Mouse (Mus musculus) embryonic facial prominence, embryonic 10.5 days (tissue): ENCODE measurements around the gene Retreg1. TPM values are rescaled to one million over a fixed set of nuclear protein-coding genes. Genes with fewer than 3 reads are reported as not detected.

Experiments used
- DNase-seq: peaks from one replicate; pipeline ENCODE4 v3.0.0-alpha.2; 2017; ENCODE audit warnings: low spot score
- H3K27ac ChIP-seq: fragments of 300-500 bp; sonication (generic); replicated peaks from 2 replicates; pipeline ENCODE4 v1.5.1; 2016; ENCODE audit warnings: mild to moderate bottlenecking
- H3K27me3 ChIP-seq: fragments of 300-500 bp; sonication (generic); replicated peaks from 2 replicates; pipeline ENCODE4 v1.6.1; 2016; ENCODE audit warnings: low read depth, mild to moderate bottlenecking; ENCODE audit not compliant: poor library complexity, severe bottlenecking
- H3K36me3 ChIP-seq: fragments of 300-500 bp; sonication (generic); replicated peaks from 2 replicates; pipeline ENCODE4 v1.6.1; 2016; ENCODE audit warnings: mild to moderate bottlenecking, moderate library complexity
- H3K4me1 ChIP-seq: fragments of 300-500 bp; sonication (generic); 2 replicates; pipeline ENCODE4 v1.6.1; 2016
- H3K4me3 ChIP-seq: fragments of 300-500 bp; sonication (generic); 2 replicates; pipeline ENCODE4 v1.5.1; 2016; ENCODE audit warnings: mild to moderate bottlenecking, moderate library complexity
- H3K9me3 ChIP-seq: fragments of 300-500 bp; sonication (generic); 2 replicates; pipeline ENCODE4 v1.6.1; 2016; ENCODE audit warnings: mild to moderate bottlenecking
- WGBS: fragments of 180-500 bp; shearing (Covaris S2); methylation state at CpG from one replicate; pipeline ENCODE4 v1.1.7; 2016; 5-methylcytosine and 5-hydroxymethylcytosine counted together
- polyA plus RNA-seq: library from polyadenylated mRNA; unstranded; fragments of >200 nt; fragmentation: Nextera tagmentation; extraction: Ambion mirVana; gene quantifications from 2 replicates; pipeline ENCODE4 v1.2.1, GENCODE M21; 2016

The Retreg1 gene
- polyA plus RNA-seq, 1 experiment from 2014 or later: 2.5 TPM

DNA sequence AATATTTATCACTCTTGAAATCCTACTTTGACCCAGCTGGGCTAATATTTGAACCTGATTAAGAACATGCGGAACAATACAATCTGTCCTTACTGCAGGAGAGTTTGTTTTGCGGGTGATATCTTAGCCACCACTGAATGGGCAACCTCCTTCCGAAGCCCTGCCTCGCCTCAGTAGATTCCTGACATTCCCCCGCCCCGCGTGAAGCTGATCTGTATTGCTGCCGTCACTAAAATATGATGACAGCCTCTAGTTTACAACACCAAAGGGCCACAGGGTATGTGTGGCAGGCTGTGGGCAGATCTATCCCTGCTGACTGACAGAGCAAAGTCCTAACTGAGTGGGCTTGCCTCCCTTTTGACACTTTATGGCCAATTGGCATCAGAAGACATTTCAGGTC is 102.2 kb downstream of the Retreg1 start:
- no peak overlapping the region for H3K27ac ChIP-seq
- H3K36me3 ChIP-seq: no peaks in the 10 kb centered on the region
- no peak overlapping the region for H3K4me3 ChIP-seq
- no peak for DNase-seq
- no peaks in the 10 kb centered on the region for H3K27me3 ChIP-seq
- peaks cover 9% of the 10 kb centered on the region for H3K4me1 ChIP-seq
- H3K9me3 ChIP-seq: no peaks in the 10 kb centered on the region
- WGBS: 80% methylated on average over 8 of the region's 8 CpGs

DNA sequence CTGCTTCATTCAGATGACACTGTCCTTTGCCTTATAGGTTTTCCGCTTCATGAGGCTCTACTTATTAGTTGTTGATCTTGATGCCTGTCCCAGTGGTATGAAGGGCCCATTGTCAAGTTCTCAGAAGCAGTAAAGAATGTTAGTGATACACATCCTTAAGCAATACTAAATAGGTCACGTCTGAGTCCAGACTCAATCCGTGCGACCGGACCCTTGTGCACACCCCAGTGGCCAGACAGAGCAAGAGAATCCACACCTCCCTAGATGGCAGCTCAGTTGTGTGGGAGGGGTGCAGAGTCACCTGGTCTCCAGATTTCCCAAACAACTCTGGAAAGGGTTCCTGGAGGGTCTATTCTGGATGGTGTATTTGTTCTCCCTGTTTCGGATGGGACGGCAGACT is 103.5 kb downstream of the Retreg1 start:
- no peaks in the 10 kb centered on the region for H3K36me3 ChIP-seq
- H3K4me1 ChIP-seq: no peaks in the 10 kb centered on the region; the same call in 1 of the 2 replicates
- WGBS: 91% methylated on average over 7 of the region's 7 CpGs
- no peaks in the 10 kb centered on the region for H3K9me3 ChIP-seq
- H3K4me3 ChIP-seq: no peak overlapping the region
- no peak overlapping the region for H3K27ac ChIP-seq
- DNase-seq: no peak
- H3K27me3 ChIP-seq: no peaks in the 10 kb centered on the region

DNA sequence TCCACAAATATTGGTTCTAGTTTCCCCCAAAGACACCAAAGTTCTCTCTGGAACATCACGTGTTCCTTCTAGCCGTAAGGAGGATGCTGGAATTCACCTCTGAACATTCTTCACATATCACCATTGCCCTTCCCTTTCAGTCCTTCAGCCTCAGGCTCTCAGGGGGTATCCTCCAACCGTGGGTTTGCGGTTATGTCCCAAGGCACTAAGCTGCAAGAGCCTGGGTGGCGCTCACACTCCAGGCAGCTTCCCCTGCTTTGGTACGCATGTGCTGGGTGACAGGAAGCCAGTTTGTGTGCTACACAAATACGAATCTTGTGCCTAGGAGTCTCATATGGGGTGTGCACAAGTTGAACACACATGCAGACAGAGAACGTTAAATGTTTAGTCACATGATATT is 104.4 kb downstream of the Retreg1 start:
- Histone ChIP-seq H3K4me3 (no peak overlapping the region), H3K4me1 (no peaks in the 10 kb centered on the region; the same call in 1 of the 2 replicates), H3K36me3 (no peaks in the 10 kb centered on the region), H3K27ac (no peak overlapping the region), H3K27me3 (no peaks in the 10 kb centered on the region), H3K9me3 (no peaks in the 10 kb centered on the region)
- DNase-seq: no peak
- WGBS: 77% methylated on average over 8 of the region's 8 CpGs

DNA sequence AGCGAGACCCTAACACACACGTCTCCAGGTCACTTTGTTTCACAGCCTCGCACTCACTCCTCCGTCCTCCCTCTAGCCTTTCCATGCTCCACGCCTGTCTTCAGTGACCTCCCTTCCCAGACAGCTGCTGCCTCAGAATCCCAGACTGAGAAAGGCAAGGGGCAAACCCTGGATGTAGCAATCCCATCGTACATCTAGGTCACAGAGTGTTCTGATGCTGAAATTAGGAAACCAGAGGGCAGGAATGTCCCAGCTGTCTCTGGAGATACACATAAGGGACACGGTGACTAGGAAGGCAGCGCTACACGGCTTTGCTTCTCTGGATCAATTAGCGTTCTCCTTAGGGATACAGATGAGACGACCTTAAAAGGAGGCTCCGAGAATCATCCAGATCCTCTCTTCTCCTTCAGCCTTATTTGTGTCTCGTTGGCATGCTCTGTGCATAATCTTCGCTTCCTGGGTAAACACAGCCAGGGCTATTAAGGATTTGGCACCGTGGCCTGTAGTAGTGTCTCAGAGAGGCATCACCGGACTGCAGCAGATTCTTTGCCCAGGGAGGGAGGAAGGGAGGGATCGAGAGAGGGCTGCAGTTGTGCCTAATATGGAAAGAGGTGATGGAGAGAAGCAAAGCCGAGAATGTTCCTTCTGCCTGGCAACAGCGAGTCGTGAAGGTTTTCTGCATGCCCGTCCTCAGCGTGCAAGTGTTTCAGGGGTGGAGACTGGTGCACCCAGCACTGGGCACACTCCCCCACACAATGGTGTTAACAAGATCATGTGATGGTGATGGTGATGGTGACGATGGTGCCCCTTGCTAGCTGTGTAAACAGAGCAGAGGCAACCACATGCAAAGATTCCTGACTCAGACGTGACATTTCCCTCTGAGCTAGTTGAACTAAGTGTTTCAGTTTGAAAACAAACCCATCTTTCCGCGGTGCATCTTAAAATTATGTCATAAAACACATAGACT is 105.6 kb downstream of the Retreg1 start:
- Histone ChIP-seq H3K4me1 (no peaks in the 10 kb centered on the region; the same call in 1 of the 2 replicates), H3K36me3 (no peaks in the 10 kb centered on the region), H3K27ac (no peak overlapping the region), H3K4me3 (no peak overlapping the region), H3K9me3 (no peaks in the 10 kb centered on the region), H3K27me3 (no peaks in the 10 kb centered on the region)
- 84% methylated on average over 26 of the region's 26 CpGs for WGBS
- no peak for DNase-seq

DNA sequence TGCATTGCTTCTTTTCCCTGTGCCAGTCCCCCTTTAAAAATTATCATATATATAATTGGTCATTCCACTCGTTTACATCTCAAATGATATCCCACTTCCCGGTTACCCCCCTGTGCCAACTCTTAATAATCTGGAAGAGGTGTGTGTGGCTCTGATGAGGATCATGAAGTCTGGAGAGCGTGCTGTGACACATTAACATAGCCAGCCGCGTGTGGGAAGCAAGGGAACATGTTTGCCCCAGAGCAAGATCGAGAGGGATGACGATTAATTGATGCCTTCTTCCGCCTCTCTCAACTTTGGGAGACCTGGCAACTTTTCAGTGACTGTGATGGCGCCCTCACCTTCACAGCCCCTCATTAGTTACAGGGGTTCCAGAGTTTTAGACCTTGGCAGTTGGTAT is 106.7 kb downstream of the Retreg1 start:
- Histone ChIP-seq H3K27ac (no peak overlapping the region), H3K27me3 (no peaks in the 10 kb centered on the region), H3K4me3 (no peak overlapping the region), H3K36me3 (no peaks in the 10 kb centered on the region), H3K9me3 (no peaks in the 10 kb centered on the region), H3K4me1 (no peaks in the 10 kb centered on the region; the same call in 1 of the 2 replicates)
- DNase-seq: no peak
- 87% methylated on average over 9 of the region's 9 CpGs for WGBS

DNA sequence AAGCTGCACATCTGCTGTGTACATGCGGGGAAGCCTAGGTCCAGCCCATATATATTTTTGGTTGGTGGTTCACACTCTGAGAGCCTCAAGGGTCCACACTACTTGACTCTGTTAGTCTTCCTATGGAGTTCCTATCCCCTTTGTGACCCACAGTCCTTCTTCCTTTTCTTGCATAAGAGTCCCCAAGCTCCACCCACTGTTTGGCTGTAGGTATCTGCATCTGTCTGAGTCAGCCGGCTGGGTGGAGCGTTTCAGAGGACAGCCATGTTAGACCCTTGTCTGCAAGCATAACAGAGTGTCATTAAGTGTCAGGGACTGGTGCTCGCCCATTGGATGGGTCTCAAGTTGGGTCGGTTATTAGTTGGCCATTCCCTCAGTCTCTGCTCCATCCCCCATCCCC is 107.6 kb downstream of the Retreg1 start:
- Histone ChIP-seq H3K4me1 (no peaks in the 10 kb centered on the region; the same call in 1 of the 2 replicates), H3K4me3 (no peak overlapping the region), H3K9me3 (no peaks in the 10 kb centered on the region), H3K36me3 (no peaks in the 10 kb centered on the region), H3K27ac (no peak overlapping the region), H3K27me3 (no peaks in the 10 kb centered on the region)
- WGBS: 89% methylated on average over 5 of the region's 5 CpGs
- DNase-seq: no peak

DNA sequence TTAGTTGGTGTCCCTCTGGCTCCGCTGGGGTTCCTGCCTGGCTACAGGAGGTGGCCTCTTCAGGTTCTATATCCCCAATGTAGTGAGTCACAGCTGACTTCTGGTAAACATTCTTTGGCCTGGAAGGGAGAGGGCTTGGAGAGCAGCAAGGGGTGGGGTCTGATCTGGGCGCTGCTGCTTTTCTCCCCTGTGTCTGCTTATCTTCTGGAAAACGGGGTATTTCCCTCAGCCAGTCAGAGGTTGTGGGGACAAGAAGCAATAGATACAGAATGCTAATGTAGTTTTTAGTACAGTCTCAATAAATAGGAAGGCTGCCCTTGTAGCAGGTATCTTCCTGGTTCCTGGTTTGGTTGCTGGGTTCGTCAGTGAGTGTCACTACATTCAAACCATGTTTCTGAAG is 108.1 kb downstream of the Retreg1 start:
- H3K9me3 ChIP-seq: no peaks in the 10 kb centered on the region
- no peaks in the 10 kb centered on the region for H3K27me3 ChIP-seq
- DNase-seq: no peak
- WGBS: 80% methylated on average over 4 of the region's 4 CpGs
- H3K36me3 ChIP-seq: no peaks in the 10 kb centered on the region
- H3K27ac ChIP-seq: no peak overlapping the region
- H3K4me3 ChIP-seq: no peak overlapping the region
- no peaks in the 10 kb centered on the region; the same call in 1 of the 2 replicates for H3K4me1 ChIP-seq

DNA sequence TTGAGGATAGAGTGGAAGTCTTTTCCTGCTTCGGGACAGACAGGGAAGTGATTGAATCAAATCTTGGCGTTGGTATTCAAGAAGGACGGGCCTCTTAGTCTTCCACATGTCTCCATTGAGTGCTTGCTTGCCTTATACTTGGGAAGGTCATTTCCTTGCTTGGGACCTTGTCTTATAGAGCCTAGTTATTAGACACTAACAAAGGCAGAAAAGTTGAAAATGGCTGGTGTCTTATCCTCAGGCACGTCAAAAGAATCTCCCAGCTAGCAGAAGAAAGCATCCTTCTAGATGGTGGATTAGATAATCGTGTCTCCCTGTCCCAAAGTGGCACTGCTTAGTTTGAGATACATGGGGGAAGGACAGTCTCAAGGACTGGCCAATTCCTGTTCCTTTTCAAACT is 113.0 kb downstream of the Retreg1 start:
- DNase-seq: no peak
- H3K4me3 ChIP-seq: no peak overlapping the region
- no peaks in the 10 kb centered on the region for H3K27me3 ChIP-seq
- no peaks in the 10 kb centered on the region for H3K9me3 ChIP-seq
- 74% methylated on average over 5 of the region's 5 CpGs for WGBS
- peaks cover 7% of the 10 kb centered on the region for H3K4me1 ChIP-seq
- H3K27ac ChIP-seq: no peak overlapping the region
- H3K36me3 ChIP-seq: no peaks in the 10 kb centered on the region

DNA sequence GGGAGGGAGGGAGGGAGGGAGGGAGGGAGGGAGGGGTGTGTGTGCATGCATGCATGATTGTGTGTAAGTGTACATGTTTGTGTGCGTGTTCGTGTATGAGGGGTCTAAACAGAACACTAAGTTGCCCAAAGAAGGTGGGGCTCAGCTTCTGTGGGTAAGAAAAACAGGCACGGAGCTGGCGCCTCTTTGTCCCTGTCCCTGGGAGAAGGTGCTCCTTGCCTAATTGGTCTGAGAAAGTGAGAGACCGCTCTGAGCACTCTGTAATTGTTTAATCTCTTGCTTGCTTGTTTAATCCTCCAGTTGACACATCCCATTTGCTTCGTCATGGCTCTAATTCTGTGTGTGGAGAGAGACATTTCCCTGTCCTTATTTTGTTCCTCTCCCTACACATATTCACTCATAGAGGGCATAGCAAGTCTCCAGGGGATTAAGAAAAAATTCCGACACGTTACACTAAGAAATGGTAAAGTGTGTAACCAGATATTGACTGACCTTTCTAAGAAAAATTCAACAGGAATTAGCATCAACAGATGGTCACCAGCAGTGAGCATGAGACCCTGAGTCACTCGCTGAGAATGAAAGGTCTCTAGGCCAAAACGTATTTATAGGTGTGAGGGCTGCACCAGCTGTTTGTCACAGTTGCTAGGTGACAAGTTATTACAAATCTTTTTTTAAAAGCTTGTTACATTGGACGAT is 113.6 kb downstream of the Retreg1 start:
- 53% methylated on average over 11 of the region's 11 CpGs for WGBS
- DNase-seq: no peak

DNA sequence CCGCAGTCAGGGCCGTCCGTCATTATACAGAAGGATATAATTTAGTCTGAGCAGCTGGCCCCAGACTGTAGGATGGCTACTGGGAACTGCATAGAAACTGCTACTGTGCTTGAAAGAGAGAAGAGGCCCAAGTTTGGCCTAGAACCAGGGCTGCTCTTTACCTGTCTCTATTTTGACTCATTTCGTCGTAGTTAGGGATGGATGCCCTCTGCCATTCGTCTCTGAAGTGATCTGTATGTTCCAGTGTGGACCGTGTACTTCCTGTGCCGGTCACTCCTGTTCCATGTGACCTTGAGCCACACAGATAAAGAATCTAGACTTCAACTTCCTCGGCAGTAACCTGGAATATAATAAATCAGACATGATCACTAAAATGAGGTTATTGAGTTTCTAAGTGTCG is 114.7 kb downstream of the Retreg1 start:
- Histone ChIP-seq H3K9me3 (no peaks in the 10 kb centered on the region), H3K4me3 (no peak overlapping the region), H3K27ac (no peak overlapping the region), H3K4me1 (peaks cover 7% of the 10 kb centered on the region), H3K36me3 (no peaks in the 10 kb centered on the region), H3K27me3 (no peaks in the 10 kb centered on the region)
- no peak for DNase-seq
- 86% methylated on average over 10 of the region's 10 CpGs for WGBS

More for the DNA sequence above, 113.6 kb downstream of the Retreg1 start:
- Histone ChIP-seq H3K4me1 (peaks cover 7% of the 10 kb centered on the region), H3K27ac (no peak overlapping the region), H3K4me3 (no peak overlapping the region), H3K36me3 (no peaks in the 10 kb centered on the region), H3K27me3 (no peaks in the 10 kb centered on the region), H3K9me3 (no peaks in the 10 kb centered on the region)

DNA sequence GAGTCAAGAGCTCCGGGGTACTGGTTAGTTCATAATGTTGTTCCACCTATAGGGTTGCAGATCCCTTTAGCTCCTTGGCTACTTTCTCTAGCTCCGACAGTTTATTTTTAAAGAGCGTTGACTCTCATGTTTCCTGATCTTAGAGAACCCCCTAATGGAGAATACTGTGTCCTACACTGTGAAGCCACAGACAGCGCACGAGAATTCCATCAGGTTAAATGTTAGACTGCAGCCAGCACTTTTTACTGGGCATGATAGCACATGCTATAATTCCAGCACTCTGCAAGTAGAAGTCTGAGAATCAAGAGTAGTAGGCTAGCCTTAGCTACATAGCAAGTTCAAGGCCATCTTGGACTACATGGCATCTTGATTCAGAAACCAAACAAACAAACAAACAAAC is 116.4 kb downstream of the Retreg1 start:
- DNase-seq: peak; percentile 24
- Histone ChIP-seq H3K4me1 (peaks cover 7% of the 10 kb centered on the region), H3K27ac (no peak overlapping the region), H3K9me3 (no peaks in the 10 kb centered on the region), H3K4me3 (no peak overlapping the region), H3K27me3 (no peaks in the 10 kb centered on the region), H3K36me3 (no peaks in the 10 kb centered on the region)
- WGBS: 41% methylated on average over 5 of the region's 5 CpGs

DNA sequence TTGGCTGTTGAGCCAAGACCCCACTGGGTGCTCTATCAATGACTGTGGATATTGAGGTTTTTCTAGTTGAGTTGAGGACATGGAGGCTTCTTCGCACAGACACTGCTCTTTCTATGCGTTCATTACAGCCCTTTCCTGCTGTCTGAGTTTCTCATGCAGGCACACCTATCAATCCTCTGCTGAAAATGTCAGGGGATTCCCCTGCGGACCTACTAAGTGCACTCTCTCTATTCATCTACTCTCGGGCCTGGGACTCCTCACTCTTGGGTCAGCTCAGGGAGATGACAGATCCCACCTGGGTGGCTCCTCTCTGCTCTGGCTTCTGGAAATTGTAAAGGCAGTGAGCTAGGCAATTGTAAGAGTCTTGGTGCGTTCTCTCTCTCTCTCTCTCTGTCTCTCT is 117.3 kb downstream of the Retreg1 start:
- no peak for DNase-seq
- Histone ChIP-seq H3K4me1 (peaks cover 7% of the 10 kb centered on the region), H3K36me3 (no peaks in the 10 kb centered on the region), H3K4me3 (no peak overlapping the region), H3K27ac (no peak overlapping the region), H3K27me3 (no peaks in the 10 kb centered on the region), H3K9me3 (no peaks in the 10 kb centered on the region)
- WGBS: 83% methylated on average over 5 of the region's 5 CpGs
